Mouse (Mus musculus): Measurements from ENCODE around the gene Ranbp17. TPM values are rescaled to one million over a fixed set of nuclear protein-coding genes. Genes with fewer than 3 reads are reported as not detected.
A peak's percentile ranks its signal among the peaks of the same experiment; 100 is the strongest.

Gene Ranbp17
- polyA plus RNA-seq, 1 experiment from 2014 or later, result 10.6 TPM

DNA sequence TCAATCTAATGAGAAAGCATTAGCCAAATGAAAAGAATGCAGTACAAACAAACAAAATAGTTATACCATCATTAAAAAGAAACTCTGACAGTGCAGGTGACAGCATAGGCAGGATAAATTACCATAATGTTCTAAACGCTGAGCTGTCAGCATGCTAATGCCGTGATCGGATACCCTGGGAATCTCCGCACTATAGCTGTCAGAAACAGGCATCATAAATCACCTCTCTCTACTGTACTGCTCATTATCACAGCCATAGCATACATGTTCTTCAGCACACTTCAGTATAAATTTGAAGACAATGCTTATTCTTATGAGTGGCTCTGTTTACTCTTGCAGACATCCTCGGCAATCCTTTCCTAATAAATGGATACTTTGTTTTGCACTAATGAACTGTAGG is 151.7 kb downstream of the Ranbp17 start:
- H3K36me3 ChIP-seq (replicated peaks; ENCODE audit: control insufficient read depth, insufficient read depth), result no peaks in the 10 kb centered on the region
- H3K27me3 ChIP-seq (ENCODE audit: control insufficient read depth, insufficient read depth, low read length), result no peaks in the 10 kb centered on the region
- ATAC-seq (ENCODE audit: low FRiP score) (peak; percentile 83; the same call in 1 of the 2 replicates), DNase-seq (ENCODE audit: low spot score) (peak; percentile 59)
- H3K27ac ChIP-seq, result no peak overlapping the region
- 0 out of 2 replicates have a peak overlapping the region, but pooled peaks have one; percentile 1 for H3K4me2 ChIP-seq (replicated peaks)
- WGBS, result 27% methylated on average over 5 of the region's 5 CpGs
- no peak overlapping the region for H3K4me3 ChIP-seq (replicated peaks; ENCODE audit: low read length)
- no peaks in the 10 kb centered on the region for H3K9me3 ChIP-seq (ENCODE audit: control insufficient read depth, low read length)
- H3K4me1 ChIP-seq (replicated peaks; ENCODE audit: control insufficient read depth, insufficient read depth, low read length), result peaks cover 10% of the 10 kb centered on the region; the same call in 1 of the 2 replicates
- H3K9ac ChIP-seq, result no peak overlapping the region

- WGBS, result 84% methylated on average over 2 of the region's 2 CpGs
Measured at GRCm38 (mm10) chr11:33349269-33349668, 164.3 kb downstream of the Ranbp17 start.

GRCm38 (mm10) chr11:33342061-33342460 is 171.5 kb downstream of the Ranbp17 start:
- H3K9ac ChIP-seq, result no peak overlapping the region
- no peak for ATAC-seq (ENCODE audit: low FRiP score)
- H3K4me1 ChIP-seq (replicated peaks; ENCODE audit: control insufficient read depth, insufficient read depth, low read length), result no peaks in the 10 kb centered on the region
- H3K36me3 ChIP-seq (replicated peaks; ENCODE audit: control insufficient read depth, insufficient read depth), result no peaks in the 10 kb centered on the region
- no peak overlapping the region for H3K27ac ChIP-seq
- DNase-seq (ENCODE audit: low spot score), result no peak
- no peaks in the 10 kb centered on the region for H3K9me3 ChIP-seq (ENCODE audit: control insufficient read depth, low read length)
- no peak overlapping the region for H3K4me2 ChIP-seq (replicated peaks)
- no peak overlapping the region for H3K4me3 ChIP-seq (replicated peaks; ENCODE audit: low read length)
- no peaks in the 10 kb centered on the region for H3K27me3 ChIP-seq (ENCODE audit: control insufficient read depth, insufficient read depth, low read length)
- 72% methylated on average over 2 of the region's 2 CpGs for WGBS

More at GRCm38 (mm10) chr11:33349269-33349668, 164.3 kb downstream of the Ranbp17 start:
- Histone ChIP-seq H3K4me2 (replicated peaks) (no peak overlapping the region), H3K9me3 (ENCODE audit: control insufficient read depth, low read length) (no peaks in the 10 kb centered on the region), H3K27ac (no peak overlapping the region), H3K4me1 (replicated peaks; ENCODE audit: control insufficient read depth, insufficient read depth, low read length) (no peaks in the 10 kb centered on the region), H3K9ac (no peak overlapping the region), H3K36me3 (replicated peaks; ENCODE audit: control insufficient read depth, insufficient read depth) (no peaks in the 10 kb centered on the region), H3K27me3 (ENCODE audit: control insufficient read depth, insufficient read depth, low read length) (no peaks in the 10 kb centered on the region), H3K4me3 (replicated peaks; ENCODE audit: low read length) (no peak overlapping the region)
- ATAC-seq (ENCODE audit: low FRiP score) (no peak), DNase-seq (ENCODE audit: low spot score) (no peak)

DNA sequence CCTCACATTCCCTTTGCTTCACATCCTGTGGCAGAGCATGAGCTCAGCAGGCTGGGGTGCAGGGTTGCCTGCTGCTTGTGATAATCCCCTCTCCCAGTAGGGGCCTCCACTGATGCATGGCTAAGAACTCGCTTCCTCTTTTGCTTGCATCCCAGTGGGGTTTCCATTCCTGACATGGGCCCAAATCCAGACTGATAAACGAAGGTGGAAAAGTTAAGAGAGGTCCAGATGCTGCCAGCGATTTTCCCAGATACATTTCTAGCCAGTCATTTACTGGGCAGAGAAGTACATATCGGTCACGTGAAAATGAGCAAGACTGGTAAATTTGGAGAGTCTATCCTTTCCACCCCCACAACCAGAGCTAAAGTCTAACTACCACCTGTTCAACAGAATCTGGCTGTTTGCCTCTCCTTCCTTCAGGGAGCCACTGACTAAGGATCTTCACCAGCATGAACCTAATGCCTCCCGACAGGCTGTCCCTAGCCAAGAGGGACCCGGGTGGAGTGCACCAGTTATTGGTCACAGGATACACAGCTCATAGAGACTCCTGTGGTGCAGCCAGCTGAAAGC is 176.9 kb downstream of the Ranbp17 start:
- Histone ChIP-seq H3K4me1 (replicated peaks; ENCODE audit: control insufficient read depth, insufficient read depth, low read length) (0 out of 2 replicates have a peak, but pooled peaks cover 5% of the 10 kb centered on the region), H3K9me3 (ENCODE audit: control insufficient read depth, low read length) (no peaks in the 10 kb centered on the region), H3K4me2 (replicated peaks) (no peak overlapping the region), H3K27ac (no peak overlapping the region), H3K36me3 (replicated peaks; ENCODE audit: control insufficient read depth, insufficient read depth) (no peaks in the 10 kb centered on the region), H3K9ac (no peak overlapping the region), H3K4me3 (replicated peaks; ENCODE audit: low read length) (no peak overlapping the region), H3K27me3 (ENCODE audit: control insufficient read depth, insufficient read depth, low read length) (no peaks in the 10 kb centered on the region)
- DNase-seq (ENCODE audit: low spot score), result no peak
- ATAC-seq (ENCODE audit: low FRiP score), result peak; percentile 53; the same call in 1 of the 2 replicates
- 37% methylated on average over 7 of the region's 7 CpGs for WGBS

GRCm38 (mm10) chr11:33335616-33336015 is 177.9 kb downstream of the Ranbp17 start:
- ATAC-seq (ENCODE audit: low FRiP score), result no peak
- Histone ChIP-seq H3K4me3 (replicated peaks; ENCODE audit: low read length) (no peak overlapping the region), H3K9ac (no peak overlapping the region), H3K27me3 (ENCODE audit: control insufficient read depth, insufficient read depth, low read length) (no peaks in the 10 kb centered on the region), H3K9me3 (ENCODE audit: control insufficient read depth, low read length) (no peaks in the 10 kb centered on the region), H3K27ac (no peak overlapping the region), H3K4me2 (replicated peaks) (no peak overlapping the region), H3K4me1 (replicated peaks; ENCODE audit: control insufficient read depth, insufficient read depth, low read length) (0 out of 2 replicates have a peak, but pooled peaks cover 5% of the 10 kb centered on the region), H3K36me3 (replicated peaks; ENCODE audit: control insufficient read depth, insufficient read depth) (no peaks in the 10 kb centered on the region)
- no peak for DNase-seq (ENCODE audit: low spot score)
- 93% methylated on average over 3 of the region's 3 CpGs for WGBS

DNA sequence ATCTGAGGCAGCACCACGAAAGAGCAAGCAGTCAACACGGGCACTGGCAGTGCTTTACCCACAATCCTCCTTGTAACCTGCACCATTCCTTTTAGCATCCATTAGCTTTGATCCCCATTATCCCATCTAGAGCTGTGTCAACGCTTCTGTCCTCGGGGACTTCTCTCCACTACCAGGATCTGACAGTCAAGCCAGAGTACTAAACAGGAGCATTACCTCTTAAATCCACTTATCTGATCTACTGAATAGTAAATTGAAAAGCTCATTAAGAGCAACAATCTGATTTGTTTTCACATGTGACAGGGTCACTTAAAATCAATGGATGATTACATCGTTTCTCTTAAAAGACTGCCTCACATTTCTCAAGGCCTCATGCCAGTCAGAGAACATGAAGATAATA is 181.4 kb downstream of the Ranbp17 start:
- Histone ChIP-seq H3K4me3 (replicated peaks; ENCODE audit: low read length) (no peak overlapping the region), H3K27ac (no peak overlapping the region), H3K36me3 (replicated peaks; ENCODE audit: control insufficient read depth, insufficient read depth) (no peaks in the 10 kb centered on the region)

GRCm38 (mm10) chr11:33319006-33319611 is 194.4 kb downstream of the Ranbp17 start:
- no peaks in the 10 kb centered on the region for H3K4me1 ChIP-seq (replicated peaks; ENCODE audit: control insufficient read depth, insufficient read depth, low read length)
- no peak overlapping the region for H3K4me2 ChIP-seq (replicated peaks)
- H3K4me3 ChIP-seq (replicated peaks; ENCODE audit: low read length), result no peak overlapping the region
- DNase-seq (ENCODE audit: low spot score), result no peak
- WGBS, result 86% methylated on average over 7 of the region's 7 CpGs
- no peaks in the 10 kb centered on the region for H3K9me3 ChIP-seq (ENCODE audit: control insufficient read depth, low read length)
- H3K27me3 ChIP-seq (ENCODE audit: control insufficient read depth, insufficient read depth, low read length), result no peaks in the 10 kb centered on the region
- H3K36me3 ChIP-seq (replicated peaks; ENCODE audit: control insufficient read depth, insufficient read depth), result no peaks in the 10 kb centered on the region; the same call in 1 of the 2 replicates
- no peak for ATAC-seq (ENCODE audit: low FRiP score)
- no peak overlapping the region for H3K27ac ChIP-seq
- H3K9ac ChIP-seq, result no peak overlapping the region

More for the DNA sequence above, 181.4 kb downstream of the Ranbp17 start:
- 47% methylated on average over 5 of the region's 5 CpGs for WGBS
- no peaks in the 10 kb centered on the region for H3K9me3 ChIP-seq (ENCODE audit: control insufficient read depth, low read length)
- no peak overlapping the region for H3K9ac ChIP-seq
- H3K27me3 ChIP-seq (ENCODE audit: control insufficient read depth, insufficient read depth, low read length), result no peaks in the 10 kb centered on the region
- no peak for ATAC-seq (ENCODE audit: low FRiP score)
- 0 out of 2 replicates have a peak, but pooled peaks cover 5% of the 10 kb centered on the region for H3K4me1 ChIP-seq (replicated peaks; ENCODE audit: control insufficient read depth, insufficient read depth, low read length)
- DNase-seq (ENCODE audit: low spot score), result no peak
- no peak overlapping the region for H3K4me2 ChIP-seq (replicated peaks)

DNA sequence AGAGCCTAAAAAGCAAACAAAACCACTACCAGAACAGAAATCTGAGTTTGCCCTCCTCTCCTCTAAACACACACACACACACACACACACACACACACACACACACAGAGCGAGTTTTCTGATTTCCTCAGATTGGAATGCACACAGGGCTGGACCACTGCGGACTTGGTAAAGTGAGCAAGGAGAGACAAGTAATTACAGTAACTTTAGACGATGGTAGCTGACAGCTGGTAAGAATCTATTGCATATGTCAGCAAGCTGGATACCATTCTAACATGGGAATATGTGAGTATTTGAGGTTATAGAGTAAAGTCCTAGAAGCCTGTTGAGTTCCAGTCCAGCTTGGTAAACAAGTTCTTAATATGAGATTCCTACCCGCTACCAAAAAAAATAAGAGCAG is 204.0 kb downstream of the Ranbp17 start:
- DNase-seq (ENCODE audit: low spot score) (no peak), ATAC-seq (ENCODE audit: low FRiP score) (no peak)
- no peak overlapping the region for H3K9ac ChIP-seq
- H3K36me3 ChIP-seq (replicated peaks; ENCODE audit: control insufficient read depth, insufficient read depth), result no peaks in the 10 kb centered on the region
- H3K4me2 ChIP-seq (replicated peaks), result no peak overlapping the region
- no peak overlapping the region for H3K4me3 ChIP-seq (replicated peaks; ENCODE audit: low read length)
- 78% methylated on average over 4 of the region's 4 CpGs for WGBS
- H3K27me3 ChIP-seq (ENCODE audit: control insufficient read depth, insufficient read depth, low read length), result no peaks in the 10 kb centered on the region
- H3K9me3 ChIP-seq (ENCODE audit: control insufficient read depth, low read length), result no peaks in the 10 kb centered on the region
- no peaks in the 10 kb centered on the region for H3K4me1 ChIP-seq (replicated peaks; ENCODE audit: control insufficient read depth, insufficient read depth, low read length)
- no peak overlapping the region for H3K27ac ChIP-seq

- Histone ChIP-seq H3K9ac (no peak overlapping the region), H3K27me3 (ENCODE audit: control insufficient read depth, insufficient read depth, low read length) (no peaks in the 10 kb centered on the region), H3K4me1 (replicated peaks; ENCODE audit: control insufficient read depth, insufficient read depth, low read length) (peaks cover 24% of the 10 kb centered on the region), H3K9me3 (ENCODE audit: control insufficient read depth, low read length) (no peaks in the 10 kb centered on the region), H3K4me2 (replicated peaks) (no peak overlapping the region), H3K4me3 (replicated peaks; ENCODE audit: low read length) (no peak overlapping the region), H3K36me3 (replicated peaks; ENCODE audit: control insufficient read depth, insufficient read depth) (no peaks in the 10 kb centered on the region), H3K27ac (peak overlapping the region; percentile 14; the same call in 1 of the 2 replicates)
- 31% methylated on average over 8 of the region's 8 CpGs for WGBS
- DNase-seq (ENCODE audit: low spot score) (peak; percentile 50), ATAC-seq (ENCODE audit: low FRiP score) (peak; percentile 64; the same call in 1 of the 2 replicates)
Measured at GRCm38 (mm10) chr11:33300859-33301258, 212.7 kb downstream of the Ranbp17 start.
